Mouse (Mus musculus): ENCODE results near the gene Mfap5.

DNA sequence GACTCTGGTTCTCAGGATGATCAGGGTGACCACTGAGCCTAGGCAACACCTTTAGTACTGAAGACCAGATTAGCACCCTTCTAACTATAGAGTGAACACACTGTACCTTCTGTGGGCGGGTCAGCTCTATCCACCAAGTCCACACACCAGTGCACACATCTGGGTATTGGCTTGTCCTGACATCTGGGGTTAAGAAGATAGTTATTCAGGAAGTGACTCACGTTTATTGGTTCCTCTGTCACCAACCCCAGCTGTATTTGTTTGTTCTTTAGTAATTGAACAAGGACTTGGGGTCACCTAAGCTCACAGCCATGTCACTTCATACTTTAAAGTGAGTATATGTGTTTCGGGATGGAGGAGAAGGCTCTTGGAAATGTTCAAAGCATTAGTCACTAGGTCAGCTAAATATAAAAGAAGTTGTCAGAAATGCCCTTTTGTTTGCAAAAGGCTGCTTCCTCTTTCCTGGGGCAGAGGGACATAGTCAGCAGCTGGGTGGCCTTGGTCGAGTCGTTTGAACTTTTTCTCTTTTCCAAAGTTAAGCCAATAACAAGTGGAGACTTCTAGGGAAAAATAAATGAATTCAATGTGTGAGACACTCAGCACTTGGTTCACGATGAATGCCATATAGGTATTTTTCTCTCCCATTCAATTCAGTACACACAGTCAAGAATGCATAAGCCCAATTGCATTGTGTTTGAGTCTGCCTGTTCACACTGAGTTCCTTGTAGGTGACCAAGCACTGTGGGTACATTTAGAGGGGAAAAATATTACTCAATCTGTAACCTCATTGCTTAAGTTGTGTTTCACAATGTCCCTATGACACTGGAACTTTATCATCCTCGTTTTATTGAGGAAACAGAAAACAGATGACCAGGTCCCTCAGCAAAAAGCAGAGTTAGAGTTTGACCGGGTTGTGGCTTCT lies 65.3 kb downstream of the Mfap5 start:
- TF ChIP-seq CTCF (IDR thresholded peaks at IDR 0.05; ENCODE audit: control insufficient read depth, insufficient read depth, insufficient read length) (no peak), FOSL1 (IDR thresholded peaks at IDR 0.05; ENCODE audit: insufficient read depth, low read length, poor library complexity, severe bottlenecking) (no peak), USF1 (IDR thresholded peaks at IDR 0.05; ENCODE audit: low read depth) (no peak), MAX (IDR thresholded peaks at IDR 0.05) (no peak), MYOD1 (IDR thresholded peaks at IDR 0.05; ENCODE audit: control insufficient read depth, insufficient read length, low read depth) (no peak), MYOG (IDR thresholded peaks at IDR 0.05; ENCODE audit: control insufficient read depth, extremely low read depth, insufficient read length) (no peak)

Measured in C2C12 (cell line).